1 mouse cellular context compared by ENCODE assay signal in the genomic region with DNA sequence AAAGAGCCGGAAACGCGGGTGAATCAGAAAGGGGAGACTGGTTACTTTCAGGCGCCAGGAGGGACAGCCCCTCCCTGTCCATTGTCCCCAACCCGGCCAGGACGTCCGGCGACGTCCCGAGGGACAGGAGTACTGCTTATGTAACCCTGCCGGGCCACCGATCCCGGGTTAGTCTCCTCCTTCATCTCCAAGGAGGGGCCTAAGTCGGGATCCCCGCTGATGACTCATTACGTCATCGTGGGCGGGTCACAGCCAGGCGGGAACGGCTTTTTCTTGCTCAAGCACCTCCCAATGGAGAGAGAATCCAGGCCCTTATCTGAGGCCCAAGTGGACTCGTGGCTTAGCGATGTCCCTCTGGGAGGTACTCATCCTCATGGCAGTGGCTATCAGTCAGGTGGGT.
A peak's percentile ranks its signal among the peaks of the same experiment; 100 is the strongest.
TF ChIP-seq lines count a peak whose summit lies in the region.

No protein-coding gene starts in this region.

TF ChIP-seq in myocyte, 11 proteins besides CTCF, POLR2A, EP300 and RAD21 (continued from another document):
- 0 out of 2 replicates have a peak, but pooled peaks have one; percentile 29 for TF ChIP-seq CEBPB (IDR thresholded peaks at IDR 0.05; ENCODE audit: insufficient read depth, poor library complexity, severe bottlenecking)
- TF ChIP-seq MYOD1 (IDR thresholded peaks at IDR 0.05; ENCODE audit: control insufficient read depth in 1 of 3, insufficient read length in 2 of 3, low read depth in 2 of 3): no peak
- no peak for TF ChIP-seq TCF3 (IDR thresholded peaks at IDR 0.05; ENCODE audit: insufficient read length, low read depth)
- no peak for TF ChIP-seq REST (IDR thresholded peaks at IDR 0.05; ENCODE audit: insufficient read depth, insufficient read length)
- TF ChIP-seq POLR2AphosphoS2 (IDR thresholded peaks at IDR 0.05; ENCODE audit: insufficient read length, low read depth): peak; percentile 68
- peak; percentile 50 for TF ChIP-seq E2F4 (IDR thresholded peaks at IDR 0.05; ENCODE audit: insufficient read depth)
- TF ChIP-seq MYOG (IDR thresholded peaks at IDR 0.05; ENCODE audit: control insufficient read depth in 1 of 3, insufficient read depth in 1 of 3, insufficient read length in 2 of 3, low read depth in 2 of 3): no peak
- no peak for TF ChIP-seq USF1 (IDR thresholded peaks at IDR 0.05; ENCODE audit: low read depth)
- no peak for TF ChIP-seq MAX (IDR thresholded peaks at IDR 0.05; ENCODE audit: low read depth)
- no peak for TF ChIP-seq TCF12 (IDR thresholded peaks at IDR 0.05; ENCODE audit: insufficient read depth, poor library complexity, severe bottlenecking)
